In the genomic region with DNA sequence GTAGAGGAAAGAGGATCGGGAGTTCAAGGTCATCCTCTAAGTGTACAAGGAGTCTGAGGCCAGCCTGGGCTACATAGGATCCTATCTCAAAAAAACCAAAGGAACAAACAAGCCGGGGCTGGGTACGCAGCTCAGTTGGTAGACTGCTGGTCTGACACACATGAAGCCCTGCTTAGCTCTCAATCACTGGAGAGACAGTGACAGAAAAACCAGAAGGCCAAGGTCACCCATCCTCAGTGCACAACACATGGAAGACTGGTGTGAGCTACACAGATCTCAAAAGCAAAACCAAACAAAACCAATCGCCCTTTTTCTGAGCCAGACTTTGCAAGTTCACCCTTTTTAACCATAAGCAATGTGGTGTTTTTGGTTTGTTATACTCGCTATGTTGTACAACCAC, we compare ENCODE assay signal across 22 mouse cellular contexts. TPM values are rescaled to one million over a fixed set of nuclear protein-coding genes. Genes with fewer than 3 reads are reported as not detected.
DNase-seq lines count a peak whose midpoint lies in the region; ATAC-seq lines count a peak whose summit lies in the region.
"Had no signal": no experiment of that assay in that cellular context is flagged by ENCODE, and none has a peak within 500 bp of the region (broad histone marks: within the 10 kb centered on the region; RNA-seq: fewer than 3 reads in every experiment).

No protein-coding gene starts in this region.

- intact Hi-C loops in heart, postnatal 10 days (cut with DNase I): no loop called here

- DNase-seq in heart, postnatal 10 days: no peak
- DNase-seq in lung, postnatal 10 days: no peak
- no peak for DNase-seq in midbrain, embryonic 11.5 days (ENCODE audit: low spot score, missing footprints)
- DNase-seq: B cell, adult 2 months; cerebellum, adult 11-12 months; cerebellum, postnatal 36 days; kidney, postnatal 4 days; lung, adult 18-20 months; lung, postnatal 4 days; right cerebral cortex, adult 18-20 months; thymus, adult 2 months had no signal

- H3K27me3 ChIP-seq in heart, embryonic 12.5 days (replicated peaks): no peaks in the 10 kb centered on the region
- H3K27me3 ChIP-seq in lung, embryonic 15.5 days: no peaks in the 10 kb centered on the region
- no peaks in the 10 kb centered on the region for H3K27me3 ChIP-seq in liver, embryonic 15.5 days
- no peaks in the 10 kb centered on the region for H3K27me3 ChIP-seq in midbrain, embryonic 11.5 days (ENCODE audit: control insufficient read depth, insufficient read depth, low read length)
- no peaks in the 10 kb centered on the region for H3K27me3 ChIP-seq in forebrain, embryonic 12.5 days
- H3K27me3 ChIP-seq: forebrain, embryonic 15.5 days; heart, embryonic 13.5 days; hindbrain, embryonic 12.5 days; midbrain, embryonic 15.5 days; Patski had no signal

- no peaks in the 10 kb centered on the region for H3K36me3 ChIP-seq in heart, embryonic 12.5 days
- H3K36me3 ChIP-seq in lung, embryonic 15.5 days: no peaks in the 10 kb centered on the region
- H3K36me3 ChIP-seq in liver, embryonic 15.5 days (replicated peaks): no peaks in the 10 kb centered on the region
- no peaks in the 10 kb centered on the region for H3K36me3 ChIP-seq in midbrain, embryonic 11.5 days (ENCODE audit: control insufficient read depth, insufficient read depth, low read length)
- no peaks in the 10 kb centered on the region for H3K36me3 ChIP-seq in forebrain, embryonic 12.5 days (replicated peaks)
- H3K36me3 ChIP-seq: embryonic facial prominence, embryonic 10.5 days; forebrain, embryonic 15.5 days; heart, embryonic 13.5 days; hindbrain, embryonic 12.5 days; midbrain, embryonic 15.5 days had no signal

- no peak for ATAC-seq in heart, embryonic 12.5 days (ENCODE audit: insufficient number of reproducible peaks, low FRiP score)
- ATAC-seq in lung, embryonic 15.5 days (ENCODE audit: borderline replicate concordance, extremely low read depth, low FRiP score, low TSS enrichment): no peak
- ATAC-seq in liver, embryonic 15.5 days (ENCODE audit: insufficient read depth): no peak
- no peak for ATAC-seq in midbrain, embryonic 11.5 days (ENCODE audit: low FRiP score)
- ATAC-seq in forebrain, embryonic 12.5 days (ENCODE audit: low FRiP score): no peak
- ATAC-seq: forebrain, embryonic 15.5 days; inflammation-experienced regulatory T-cells, adult 6 months; midbrain, embryonic 15.5 days; Patski had no signal

- 82% methylated on average over 5 of the region's 5 CpGs for WGBS in heart, embryonic 12.5 days
- WGBS in lung, embryonic 15.5 days: 76% methylated on average over 5 of the region's 5 CpGs
- 65% methylated on average over 5 of the region's 5 CpGs for WGBS in liver, embryonic 15.5 days (ENCODE audit: insufficient replicate concordance)
- 92% methylated on average over 5 of the region's 5 CpGs for WGBS in midbrain, embryonic 11.5 days
- 94% methylated on average over 5 of the region's 5 CpGs for WGBS in forebrain, embryonic 12.5 days

- 0 out of 2 replicates have a peak overlapping the region, but pooled peaks have one; percentile 43 for H3K27ac ChIP-seq in heart, embryonic 12.5 days (ENCODE audit: poor library complexity, severe bottlenecking)
- 0 out of 2 replicates have a peak overlapping the region, but pooled peaks have one; percentile 9 for H3K27ac ChIP-seq in lung, embryonic 15.5 days
- H3K27ac ChIP-seq in liver, embryonic 15.5 days (replicated peaks): peak overlapping the region; percentile 39; the same call in 1 of the 2 replicates
- no peak overlapping the region for H3K27ac ChIP-seq in midbrain, embryonic 11.5 days (ENCODE audit: low read depth, low read length)
- no peak overlapping the region for H3K27ac ChIP-seq in forebrain, embryonic 12.5 days
- H3K27ac ChIP-seq: embryonic facial prominence, embryonic 10.5 days; forebrain, embryonic 15.5 days; heart, embryonic 13.5 days; hindbrain, embryonic 12.5 days; midbrain, embryonic 15.5 days had no signal

- no peaks in the 10 kb centered on the region for H3K9me3 ChIP-seq in heart, embryonic 12.5 days (replicated peaks)
- no peaks in the 10 kb centered on the region for H3K9me3 ChIP-seq in lung, embryonic 15.5 days
- H3K9me3 ChIP-seq in liver, embryonic 15.5 days (replicated peaks): no peaks in the 10 kb centered on the region
- no peaks in the 10 kb centered on the region for H3K9me3 ChIP-seq in midbrain, embryonic 11.5 days (ENCODE audit: control insufficient read depth, low read length)
- no peaks in the 10 kb centered on the region for H3K9me3 ChIP-seq in forebrain, embryonic 12.5 days
- H3K9me3 ChIP-seq: embryonic facial prominence, embryonic 10.5 days; forebrain, embryonic 15.5 days; heart, embryonic 13.5 days; hindbrain, embryonic 12.5 days; midbrain, embryonic 15.5 days had no signal

- no peak overlapping the region for H3K4me3 ChIP-seq in heart, embryonic 12.5 days
- no peak overlapping the region for H3K4me3 ChIP-seq in lung, embryonic 15.5 days
- H3K4me3 ChIP-seq in liver, embryonic 15.5 days (replicated peaks): no peak overlapping the region
- no peak overlapping the region for H3K4me3 ChIP-seq in midbrain, embryonic 11.5 days (ENCODE audit: low read depth, low read length)
- no peak overlapping the region for H3K4me3 ChIP-seq in forebrain, embryonic 12.5 days (replicated peaks)
- H3K4me3 ChIP-seq: embryonic facial prominence, embryonic 10.5 days; forebrain, embryonic 15.5 days; heart, embryonic 13.5 days; hindbrain, embryonic 12.5 days; midbrain, embryonic 15.5 days had no signal

- H3K4me1 ChIP-seq in heart, embryonic 12.5 days (replicated peaks): peaks cover 68% of the 10 kb centered on the region
- H3K4me1 ChIP-seq in lung, embryonic 15.5 days: peaks cover 66% of the 10 kb centered on the region
- H3K4me1 ChIP-seq in liver, embryonic 15.5 days (replicated peaks): peaks cover 52% of the 10 kb centered on the region
- no peaks in the 10 kb centered on the region for H3K4me1 ChIP-seq in midbrain, embryonic 11.5 days (ENCODE audit: control insufficient read depth, insufficient read depth, low read length)
- H3K4me1 ChIP-seq in forebrain, embryonic 12.5 days: peaks cover 10% of the 10 kb centered on the region; the same call in 1 of the 2 replicates
- H3K4me1 ChIP-seq: hindbrain, embryonic 12.5 days; midbrain, embryonic 15.5 days had no signal

- H3K4me2 ChIP-seq in heart, embryonic 12.5 days: no peak overlapping the region
- H3K4me2 ChIP-seq in lung, embryonic 15.5 days: no peak overlapping the region
- H3K4me2 ChIP-seq in liver, embryonic 15.5 days: no peak overlapping the region
- H3K4me2 ChIP-seq in midbrain, embryonic 11.5 days: no peak overlapping the region
- no peak overlapping the region for H3K4me2 ChIP-seq in forebrain, embryonic 12.5 days
- H3K4me2 ChIP-seq: forebrain, embryonic 15.5 days; heart, embryonic 13.5 days; hindbrain, embryonic 12.5 days; midbrain, embryonic 15.5 days had no signal

- no peak overlapping the region for H3K9ac ChIP-seq in heart, embryonic 12.5 days
- H3K9ac ChIP-seq in lung, embryonic 15.5 days: no peak overlapping the region
- H3K9ac ChIP-seq in liver, embryonic 15.5 days: no peak overlapping the region
- no peak overlapping the region for H3K9ac ChIP-seq in midbrain, embryonic 11.5 days (ENCODE audit: low read length)
- H3K9ac ChIP-seq in forebrain, embryonic 12.5 days: no peak overlapping the region
- H3K9ac ChIP-seq: forebrain, embryonic 15.5 days; heart, embryonic 13.5 days; hindbrain, embryonic 12.5 days; midbrain, embryonic 15.5 days had no signal

RNA-seq across cellular contexts. Expression of a gene that starts 41.9 kb away (rescaled TPM):
- polyA plus RNA-seq in heart, embryonic 12.5 days (2016; fragmentation: Nextera tagmentation; extraction: Ambion mirVana): 41.3 and 42.0 TPM in 2 replicates
- 10 to 100 TPM; 74.3 to 74.9 TPM for total RNA-seq in heart, postnatal 10 days (2021)
- 107 and 115 TPM in 2 replicates for polyA plus RNA-seq in lung, embryonic 15.5 days (2015; fragmentation: Nextera tagmentation; extraction: Ambion mirVana)
- 14.4 and 15.5 TPM in 2 replicates for polyA plus RNA-seq in liver, embryonic 15.5 days (2015; fragmentation: Nextera tagmentation; extraction: Ambion mirVana)
- polyA plus RNA-seq in midbrain, embryonic 11.5 days (2014; fragmentation: Nextera tagmentation; extraction: Ambion mirVana): 23.5 and 24.8 TPM in 2 replicates
- 30.8 and 31.6 TPM in 2 replicates for polyA plus RNA-seq in forebrain, embryonic 12.5 days (2016; fragmentation: Nextera tagmentation; extraction: Ambion mirVana)

Comparison
In these comparisons a context has a peak if more than half of its experiments do, and no peak if none do; other contexts are left out.
1. H3K27ac ChIP-seq: peak in heart, embryonic 12.5 days (single experiment), lung, embryonic 15.5 days (single experiment) and liver, embryonic 15.5 days (single experiment); none in midbrain, embryonic 11.5 days (single experiment) and forebrain, embryonic 12.5 days (single experiment).